Comparison of ENCODE assay signal across 15 mouse cellular contexts in genomic region chr9:51637131-51637920, GRCm38 (mm10).
DNase-seq lines count a peak whose midpoint lies in the region; ATAC-seq and TF ChIP-seq lines count a peak whose summit lies in the region.
"Had no signal": no experiment of that assay in that cellular context is flagged by ENCODE, and none has a peak within 500 bp of the region (broad histone marks: within the 10 kb centered on the region; RNA-seq: fewer than 3 reads in every experiment).

No protein-coding gene starts in this region.

- intact Hi-C loops in heart, postnatal 36 days (cut with DNase I), result loop anchor here (10.0 kb wide), 1 partner anchor 267 kb away; no protein-coding TSS in a partner anchor

- ATAC-seq in forebrain, postnatal 0 days, result peak; percentile 56; the same call in 1 of the 2 replicates
- no peak for ATAC-seq in forebrain, embryonic 13.5 days
- ATAC-seq in neural tube, embryonic 13.5 days (ENCODE audit: low read depth), result peak; percentile 45; the same call in 1 of the 2 replicates
- ATAC-seq in neural tube, embryonic 15.5 days (ENCODE audit: low FRiP score), result 0 out of 2 replicates have a peak, but pooled peaks have one; percentile 45

- no peak for TF ChIP-seq CTCF in forebrain, postnatal 0 days (IDR thresholded peaks at IDR 0.05; ENCODE audit: low read depth)

- no peak overlapping the region for H3K4me3 ChIP-seq in forebrain, postnatal 0 days (ENCODE audit: low read depth, low read length)
- H3K4me3 ChIP-seq in forebrain, embryonic 13.5 days, result no peak overlapping the region
- H3K4me3 ChIP-seq in neural tube, embryonic 13.5 days, result no peak overlapping the region
- no peak overlapping the region for H3K4me3 ChIP-seq in neural tube, embryonic 15.5 days (replicated peaks)
- H3K4me3 ChIP-seq: neural tube, embryonic 12.5 days had no signal

- no peak overlapping the region for H3K4me2 ChIP-seq in forebrain, postnatal 0 days (ENCODE audit: low read depth)
- no peak overlapping the region for H3K4me2 ChIP-seq in forebrain, embryonic 13.5 days
- no peak overlapping the region for H3K4me2 ChIP-seq in neural tube, embryonic 13.5 days
- no peak overlapping the region for H3K4me2 ChIP-seq in neural tube, embryonic 15.5 days
- H3K4me2 ChIP-seq: lung, embryonic 14.5 days; neural tube, embryonic 12.5 days had no signal

- 0 out of 2 replicates have a peak, but pooled peaks cover 6% of the 10 kb centered on the region for H3K4me1 ChIP-seq in forebrain, postnatal 0 days (ENCODE audit: insufficient read depth)
- H3K4me1 ChIP-seq in forebrain, embryonic 13.5 days, result no peaks in the 10 kb centered on the region
- H3K4me1 ChIP-seq in neural tube, embryonic 13.5 days (replicated peaks), result peaks cover 21% of the 10 kb centered on the region
- peaks cover 22% of the 10 kb centered on the region for H3K4me1 ChIP-seq in neural tube, embryonic 15.5 days

- no peaks in the 10 kb centered on the region for H3K27me3 ChIP-seq in forebrain, postnatal 0 days (ENCODE audit: insufficient read depth, low read length)
- H3K27me3 ChIP-seq in forebrain, embryonic 13.5 days, result no peaks in the 10 kb centered on the region
- H3K27me3 ChIP-seq in neural tube, embryonic 13.5 days, result no peaks in the 10 kb centered on the region
- no peaks in the 10 kb centered on the region for H3K27me3 ChIP-seq in neural tube, embryonic 15.5 days (replicated peaks)
- H3K27me3 ChIP-seq: neural tube, embryonic 12.5 days had no signal

- no peak overlapping the region for H3K27ac ChIP-seq in forebrain, postnatal 0 days (ENCODE audit: low read depth, low read length)
- no peak overlapping the region for H3K27ac ChIP-seq in forebrain, embryonic 13.5 days
- H3K27ac ChIP-seq in neural tube, embryonic 13.5 days (replicated peaks), result peak overlapping the region; percentile 72
- H3K27ac ChIP-seq in neural tube, embryonic 15.5 days (replicated peaks), result peak overlapping the region; percentile 63

- H3K9me3 ChIP-seq in forebrain, postnatal 0 days (ENCODE audit: low read length), result no peaks in the 10 kb centered on the region
- H3K9me3 ChIP-seq in forebrain, embryonic 13.5 days (replicated peaks), result no peaks in the 10 kb centered on the region
- no peaks in the 10 kb centered on the region for H3K9me3 ChIP-seq in neural tube, embryonic 13.5 days
- no peaks in the 10 kb centered on the region for H3K9me3 ChIP-seq in neural tube, embryonic 15.5 days (replicated peaks)
- H3K9me3 ChIP-seq: neural tube, embryonic 12.5 days had no signal

- H3K9ac ChIP-seq in forebrain, postnatal 0 days, result no peak overlapping the region
- H3K9ac ChIP-seq in forebrain, embryonic 13.5 days, result no peak overlapping the region
- 0 out of 2 replicates have a peak overlapping the region, but pooled peaks have one; percentile 26 for H3K9ac ChIP-seq in neural tube, embryonic 13.5 days
- no peak overlapping the region for H3K9ac ChIP-seq in neural tube, embryonic 15.5 days (replicated peaks)
- H3K9ac ChIP-seq: lung, embryonic 14.5 days; neural tube, embryonic 12.5 days had no signal

- H3K36me3 ChIP-seq in forebrain, postnatal 0 days (ENCODE audit: insufficient read depth), result no peaks in the 10 kb centered on the region
- H3K36me3 ChIP-seq in forebrain, embryonic 13.5 days (ENCODE audit: poor library complexity, severe bottlenecking), result no peaks in the 10 kb centered on the region
- no peaks in the 10 kb centered on the region for H3K36me3 ChIP-seq in neural tube, embryonic 13.5 days
- no peaks in the 10 kb centered on the region for H3K36me3 ChIP-seq in neural tube, embryonic 15.5 days
- H3K36me3 ChIP-seq: neural tube, embryonic 12.5 days had no signal

- WGBS in forebrain, postnatal 0 days, result 27% methylated on average over 6 of the region's 6 CpGs
- WGBS in forebrain, embryonic 13.5 days, result 45% methylated on average over 6 of the region's 6 CpGs
- 49% methylated on average over 6 of the region's 6 CpGs for WGBS in neural tube, embryonic 13.5 days
- 35% methylated on average over 6 of the region's 6 CpGs for WGBS in neural tube, embryonic 15.5 days

- DNase-seq in forebrain, postnatal 0 days, result peak; percentile 60
- DNase-seq in neural tube, embryonic 10.5 days (ENCODE audit: extremely low spot score, low spot score), result no peak
- DNase-seq in heart, postnatal 36 days, result peak; percentile 6 to 31
- no peak for DNase-seq in lung, postnatal 25 days (ENCODE audit: low spot score)
- no peak for DNase-seq in layer of hippocampus, postnatal 10 days (ENCODE audit: low spot score in 2 of 2)
- DNase-seq: adrenal gland, postnatal 14 days; cerebellum, postnatal 25 days; kidney, adult 2 months; kidney, postnatal 4 days; lung, embryonic 14.5 days; thymus, postnatal 25 days had no signal

Comparison
In these comparisons a context has a peak if more than half of its experiments do, and no peak if none do; other contexts are left out.
1. DNase-seq: peak in forebrain, postnatal 0 days (single experiment) and heart, postnatal 36 days (2 of 2); none in neural tube, embryonic 10.5 days (single experiment), lung, postnatal 25 days (single experiment) and layer of hippocampus, postnatal 10 days (0 of 2).
2. H3K27ac ChIP-seq: peak in neural tube, embryonic 13.5 days (single experiment) and neural tube, embryonic 15.5 days (single experiment); none in forebrain, postnatal 0 days (single experiment) and forebrain, embryonic 13.5 days (single experiment).